In the genomic region with DNA sequence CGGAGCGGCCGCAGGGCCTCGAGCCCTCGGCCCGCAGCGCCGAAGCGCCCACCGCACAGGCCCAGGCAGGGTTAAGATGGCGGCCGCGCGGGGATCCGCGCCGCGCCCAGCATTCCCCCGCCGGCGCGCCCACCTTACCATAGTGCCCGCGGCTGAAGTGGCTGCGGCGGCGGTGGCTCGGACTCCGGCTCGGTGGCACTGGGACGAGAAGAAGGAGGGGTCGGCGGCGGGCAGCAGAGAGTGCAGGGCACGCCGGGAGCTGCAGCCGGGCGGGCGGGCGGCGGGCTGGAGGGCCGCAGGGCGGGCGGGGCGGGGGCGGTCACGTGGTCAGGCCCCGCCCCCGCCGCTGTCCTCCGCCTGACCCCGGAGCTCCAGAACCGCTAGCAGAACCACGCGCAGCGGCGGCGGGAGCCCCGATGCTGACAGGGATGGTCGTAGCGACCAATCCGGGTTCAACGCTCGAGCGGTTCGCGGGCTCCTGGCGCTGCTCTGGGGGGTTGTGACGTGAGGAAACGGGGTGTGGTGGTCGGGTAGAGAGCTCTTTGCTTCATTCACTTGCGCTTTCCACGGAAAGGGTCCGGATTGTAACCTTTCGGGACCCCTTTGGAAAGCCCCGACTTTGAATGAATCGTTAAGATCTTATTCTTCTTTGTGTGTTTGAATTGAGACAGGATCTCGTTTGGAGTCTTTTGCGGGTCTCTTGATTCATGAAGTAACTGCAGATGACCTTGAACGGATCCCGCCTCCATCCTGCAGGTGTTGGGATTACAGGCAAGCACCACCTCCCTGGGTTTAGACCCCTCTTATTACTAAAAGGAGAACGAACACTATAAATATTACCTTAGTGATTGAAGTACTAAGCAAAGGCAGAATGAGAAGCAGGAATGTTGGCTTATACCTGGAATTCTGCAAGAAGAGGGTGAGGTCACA, we compare ENCODE assay signal across 8 mouse cellular contexts. TPM values are rescaled to one million over a fixed set of nuclear protein-coding genes. Genes with fewer than 3 reads are reported as not detected.
DNase-seq lines count a peak whose midpoint lies in the region; ATAC-seq and TF ChIP-seq lines count a peak whose summit lies in the region.

A gene (minus strand): TSS at position 272 of the 930 bp plus-strand sequence.

- peaks cover 20% of the 10 kb centered on the region for H3K4me1 ChIP-seq in erythroblast, embryonic 14.5 days (ENCODE audit: control insufficient read depth)
- H3K4me1 ChIP-seq in heart, embryonic 12.5 days (replicated peaks): peaks cover 10% of the 10 kb centered on the region
- peaks cover 8% of the 10 kb centered on the region; the same call in 1 of the 2 replicates for H3K4me1 ChIP-seq in kidney, postnatal 0 days (replicated peaks; ENCODE audit: insufficient read depth, low read length)
- peaks cover 4% of the 10 kb centered on the region; the same call in 1 of the 2 replicates for H3K4me1 ChIP-seq in liver, adult 2 months (ENCODE audit: control insufficient read depth, insufficient read depth, low read length)

- peak; percentile 21; the same call in 1 of the 2 replicates for TF ChIP-seq POLR2A in liver, adult 2 months (IDR thresholded peaks at IDR 0.05; ENCODE audit: extremely low read depth, insufficient read depth, low read length)

- TF ChIP-seq CTCF in kidney, postnatal 0 days (IDR thresholded peaks at IDR 0.05; ENCODE audit: low read depth): peak; percentile 34
- TF ChIP-seq CTCF in liver, adult 2 months (IDR thresholded peaks at IDR 0.05; ENCODE audit: low read depth, low read length): no peak

- peaks cover 5% of the 10 kb centered on the region for H3K9me3 ChIP-seq in erythroblast, embryonic 14.5 days (ENCODE audit: control insufficient read depth, low read length)
- H3K9me3 ChIP-seq in heart, embryonic 12.5 days (replicated peaks): peaks cover 6% of the 10 kb centered on the region; the same call in 1 of the 2 replicates
- no peaks in the 10 kb centered on the region for H3K9me3 ChIP-seq in kidney, postnatal 0 days (replicated peaks; ENCODE audit: low read length)

- H3K27me3 ChIP-seq in erythroblast, embryonic 14.5 days (ENCODE audit: control insufficient read depth): no peaks in the 10 kb centered on the region
- no peaks in the 10 kb centered on the region for H3K27me3 ChIP-seq in heart, embryonic 12.5 days (replicated peaks)
- no peaks in the 10 kb centered on the region for H3K27me3 ChIP-seq in kidney, postnatal 0 days (ENCODE audit: insufficient read depth, low read length)
- H3K27me3 ChIP-seq in liver, adult 2 months (ENCODE audit: control insufficient read depth, insufficient read depth, low read length): no peaks in the 10 kb centered on the region

- H3K27ac ChIP-seq in heart, embryonic 12.5 days (ENCODE audit: poor library complexity, severe bottlenecking): peak within 1 kb of the TSS; percentile 100
- peak within 1 kb of the TSS; percentile 98 for H3K27ac ChIP-seq in kidney, postnatal 0 days
- peak within 1 kb of the TSS; percentile 58 for H3K27ac ChIP-seq in liver, adult 2 months (replicated peaks; ENCODE audit: insufficient read depth, low read depth, low read length)

- peaks cover 28% of the 10 kb centered on the region for H3K36me3 ChIP-seq in erythroblast, embryonic 14.5 days (ENCODE audit: control insufficient read depth)
- H3K36me3 ChIP-seq in heart, embryonic 12.5 days: peaks cover 19% of the 10 kb centered on the region
- H3K36me3 ChIP-seq in kidney, postnatal 0 days (ENCODE audit: insufficient read depth, low read length): no peaks in the 10 kb centered on the region
- H3K36me3 ChIP-seq in liver, adult 2 months (ENCODE audit: control insufficient read depth, insufficient read depth, low read length): peaks cover 9% of the 10 kb centered on the region

- H3K79me2 ChIP-seq in liver, adult 2 months (ENCODE audit: control insufficient read depth, insufficient read depth, low read length): no peaks in the 10 kb centered on the region

- DNase-seq in CD4-positive, CD25-positive, alpha-beta regulatory T cell, adult 2 months (ENCODE audit: low read depth, low spot score): peak; percentile 86
- peak; percentile 64 for DNase-seq in brain, embryonic 18.5 days (ENCODE audit: low read depth, low spot score)
- peak; percentile 90 for DNase-seq in kidney, postnatal 0 days (ENCODE audit: low spot score)
- DNase-seq in liver, adult 2 months (ENCODE audit: extremely low read depth, low read depth, low spot score): peak; percentile 36
- peak; percentile 75 to 76 for DNase-seq in spleen, postnatal 36 days (ENCODE audit: low spot score in 2 of 2)

- H3K4me2 ChIP-seq in heart, embryonic 12.5 days: peak within 1 kb of the TSS; percentile 70
- peak within 1 kb of the TSS; percentile 52 for H3K4me2 ChIP-seq in kidney, postnatal 0 days (ENCODE audit: low read length)

- WGBS in heart, embryonic 12.5 days: under 1% methylated on average over 79 of the region's 82 CpGs
- under 1% methylated on average over 68 of the region's 82 CpGs for WGBS in kidney, postnatal 0 days
- WGBS in liver, adult 2 months: under 1% methylated on average over 79 of the region's 82 CpGs

- H3K4me3 ChIP-seq in erythroblast, embryonic 14.5 days (replicated peaks): peak within 1 kb of the TSS; percentile 78
- H3K4me3 ChIP-seq in heart, embryonic 12.5 days: peak within 1 kb of the TSS; percentile 95
- H3K4me3 ChIP-seq in kidney, postnatal 0 days (replicated peaks; ENCODE audit: low read depth, low read length): peak within 1 kb of the TSS; percentile 89
- H3K4me3 ChIP-seq in liver, adult 2 months (ENCODE audit: insufficient read depth, low read depth, low read length): peak within 1 kb of the TSS; percentile 72

- peak; percentile 95 for ATAC-seq in heart, embryonic 12.5 days (ENCODE audit: insufficient number of reproducible peaks, low FRiP score)
- peak; percentile 93 for ATAC-seq in kidney, postnatal 0 days (replicated peaks; ENCODE audit: low FRiP score, low read depth)
- peak; percentile 71 for ATAC-seq in monocyte, adult 5-6 weeks (replicated peaks; ENCODE audit: insufficient number of reproducible peaks, low FRiP score, low TSS enrichment, poor library complexity, severe bottlenecking)

- peak within 1 kb of the TSS; percentile 100 for H3K9ac ChIP-seq in heart, embryonic 12.5 days
- H3K9ac ChIP-seq in kidney, postnatal 0 days (ENCODE audit: low read depth, low read length): peak within 1 kb of the TSS; percentile 99
- peak within 1 kb of the TSS; percentile 98 for H3K9ac ChIP-seq in liver, adult 2 months (ENCODE audit: low read depth, low read length)

RNA-seq across cellular contexts. Expression of the gene that starts here (rescaled TPM):
- 0.02 and 0.17 TPM in 2 replicates for polyA plus RNA-seq in erythroblast, embryonic 14.5 days (2012)
- polyA plus RNA-seq in heart, embryonic 12.5 days (2016; fragmentation: Nextera tagmentation; extraction: Ambion mirVana): 405 and 431 TPM in 2 replicates
- 162 and 163 TPM in 2 replicates for polyA plus RNA-seq in kidney, postnatal 0 days (2015; fragmentation: Nextera tagmentation; extraction: Ambion mirVana)
- 56.5 and 64.6 TPM in 2 replicates for total RNA-seq in liver, adult 2 months (2014; rRNA removed)
- polyA plus RNA-seq in liver, adult 2 months (2012; rRNA removed): 10.8 and 14.6 TPM in 2 replicates
- 33.1 to 51.3 TPM (median 43.5 TPM) in 3 replicates for total RNA-seq in monocyte, adult 5-6 weeks (2017)

Comparison
In these comparisons a context has a peak if more than half of its experiments do, and no peak if none do; other contexts are left out.
1. Peak in every context shown above with its lines: DNase-seq, ATAC-seq, H3K4me3 ChIP-seq and H3K27ac ChIP-seq.
2. RNA of the gene that starts here (polyA plus RNA-seq): 405 to 431 TPM in heart, embryonic 12.5 days and 162 to 163 TPM in kidney, postnatal 0 days; 10.8 to 14.6 TPM in liver, adult 2 months and 0.02 to 0.17 TPM in erythroblast, embryonic 14.5 days; every median in the first group is over 10 times any median in the second.
3. DNase-seq: peak in every context shown above with its lines; median percentile 90 in kidney, postnatal 0 days; 86 in CD4-positive, CD25-positive, alpha-beta regulatory T cell, adult 2 months; 76 in spleen, postnatal 36 days; 64 in brain, embryonic 18.5 days; 36 in liver, adult 2 months.